Mouse (Mus musculus) lung, adult 18-20 months (tissue): ENCODE data around the gene Frmd4a.
A peak's percentile ranks its signal among the peaks of the same experiment; 100 is the strongest.

Experiments
- DNase-seq, 2 experiments: peaks; one replicate each; pipeline ENCODE4 v3.0.0; 2022; ENCODE audit warnings: mixed read lengths in 2 of 2

Gene Frmd4a

GRCm38 (mm10) chr2:4635804-4636203, 618.3 kb downstream of the Frmd4a start:
- DNase-seq, result no peak

- DNase-seq, result no peak
These were observed 619.1 kb downstream of the Frmd4a start for GRCm38 (mm10) chr2:4636656-4637055.

GRCm38 (mm10) chr2:4638189-4638588, 620.7 kb downstream of the Frmd4a start:
- DNase-seq, result no peak

GRCm38 (mm10) chr2:4645066-4645465, 627.5 kb downstream of the Frmd4a start:
- DNase-seq, result no peak

GRCm38 (mm10) chr2:4648094-4648493, 630.6 kb downstream of the Frmd4a start:
- DNase-seq, result peak in 1 of 2 experiments; percentile 40

GRCm38 (mm10) chr2:4649646-4650045, 632.1 kb downstream of the Frmd4a start:
- DNase-seq, result no peak

- peak; percentile 87 to 88 for DNase-seq
These were observed 634.2 kb downstream of the Frmd4a start, which contains the start of gene Prpf18 for GRCm38 (mm10) chr2:4651500-4652285. Prpf18 (minus strand) TSS chr2:4652113.

- DNase-seq, result no peak
These were observed 643.2 kb downstream of the Frmd4a start for GRCm38 (mm10) chr2:4660677-4661076.
